Comparison of ENCODE assay signal across 8 mouse cellular contexts in genomic region chrX:101639741-101640166, GRCm38 (mm10). TPM values are rescaled to one million over a fixed set of nuclear protein-coding genes. Genes with fewer than 3 reads are reported as not detected.
DNase-seq lines count a peak whose midpoint lies in the region; ATAC-seq lines count a peak whose summit lies in the region.

Gene Ogt, plus strand, starts transcription at chrX:101640060.

- H3K9me3 ChIP-seq in hindbrain, embryonic 14.5 days (ENCODE audit: control insufficient read depth, low read length) = no peaks in the 10 kb centered on the region

- H3K27me3 ChIP-seq in hindbrain, embryonic 14.5 days (ENCODE audit: control insufficient read depth, insufficient read depth, low read length) = peaks cover 11% of the 10 kb centered on the region; the same call in 1 of the 2 replicates

- H3K4me3 ChIP-seq in hindbrain, embryonic 14.5 days (replicated peaks; ENCODE audit: low read length) = peak within 1 kb of the TSS; percentile 51

- peaks cover 3% of the 10 kb centered on the region; the same call in 1 of the 2 replicates for H3K4me1 ChIP-seq in hindbrain, embryonic 14.5 days (replicated peaks; ENCODE audit: control insufficient read depth, insufficient read depth, low read length)

- peak; percentile 94 for ATAC-seq in hindbrain, embryonic 14.5 days (ENCODE audit: low FRiP score)

- WGBS in hindbrain, embryonic 14.5 days = 15% methylated on average over 24 of the region's 24 CpGs

- H3K9ac ChIP-seq in hindbrain, embryonic 14.5 days = peak within 1 kb of the TSS; percentile 88

- H3K4me2 ChIP-seq in hindbrain, embryonic 14.5 days (replicated peaks) = peak within 1 kb of the TSS; percentile 68

- peak within 1 kb of the TSS; percentile 89 for H3K27ac ChIP-seq in hindbrain, embryonic 14.5 days

- H3K36me3 ChIP-seq in hindbrain, embryonic 14.5 days (replicated peaks; ENCODE audit: control insufficient read depth, insufficient read depth) = no peaks in the 10 kb centered on the region; the same call in 1 of the 2 replicates

- DNase-seq in R1 (ENCODE audit: low read depth, low spot score) = peak; percentile 95
- peak; percentile 90 to 91 for DNase-seq in cerebellum, postnatal 25 days
- DNase-seq in frontal cortex, postnatal 25 days (ENCODE audit: low spot score in 2 of 2) = peak; percentile 82 to 86
- peak; percentile 91 for DNase-seq in hindbrain, embryonic 14.5 days (ENCODE audit: low spot score)
- peak; percentile 83 to 87 for DNase-seq in layer of hippocampus, postnatal 36 days
- peak; percentile 97 for DNase-seq in lung, postnatal 36 days
- DNase-seq in retina, postnatal 1 day = peak; percentile 97
- DNase-seq in urinary bladder, adult 18-20 months (ENCODE audit: low spot score in 2 of 2) = peak; percentile 77 to 84

RNA-seq across cellular contexts. Expression of gene Ogt, which starts in this region (rescaled TPM):
- polyA plus RNA-seq in hindbrain, embryonic 14.5 days (2014; fragmentation: Nextera tagmentation; extraction: Ambion mirVana) = 219 and 248 TPM in 2 replicates
- total RNA-seq in layer of hippocampus, postnatal 36 days (2021) = 100 to 1,000 TPM; 220 to 236 TPM

Comparison
In these comparisons a context has a peak if more than half of its experiments do, and no peak if none do; other contexts are left out.
1. Peak in every context shown above with its lines: DNase-seq, ATAC-seq, H3K4me3 ChIP-seq and H3K27ac ChIP-seq.